Mouse (Mus musculus) right cerebral cortex, postnatal 36 days (tissue): ENCODE measurements around the gene Skap2.

Experiments used
- DNase-seq, 2 experiments: peaks; one replicate each; pipeline ENCODE4 v3.0.0; 2022; ENCODE audit warnings: low spot score in 2 of 2, mixed read lengths in 1 of 2

The Skap2 gene

DNA sequence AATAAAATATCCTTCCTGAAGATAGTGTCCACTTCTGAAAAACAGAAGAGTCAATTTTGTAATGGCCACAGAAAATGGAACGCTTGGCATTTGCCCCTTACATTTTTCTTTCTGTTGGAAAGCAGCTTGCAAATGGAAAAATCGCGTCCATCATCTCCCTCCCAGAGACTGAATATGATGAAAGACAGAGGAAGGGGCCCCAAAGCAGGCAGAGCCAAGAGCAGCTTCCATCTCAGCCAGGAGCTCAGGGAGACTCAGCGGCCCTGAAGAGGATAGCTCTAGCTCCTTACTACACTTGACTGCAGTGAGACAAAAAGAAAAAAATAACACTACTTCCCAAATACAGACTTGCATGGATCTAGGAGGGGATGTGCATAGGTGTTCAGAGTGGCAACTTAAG lies 122.5 kb downstream of the Skap2 start:
- DNase-seq, result no peak

DNA sequence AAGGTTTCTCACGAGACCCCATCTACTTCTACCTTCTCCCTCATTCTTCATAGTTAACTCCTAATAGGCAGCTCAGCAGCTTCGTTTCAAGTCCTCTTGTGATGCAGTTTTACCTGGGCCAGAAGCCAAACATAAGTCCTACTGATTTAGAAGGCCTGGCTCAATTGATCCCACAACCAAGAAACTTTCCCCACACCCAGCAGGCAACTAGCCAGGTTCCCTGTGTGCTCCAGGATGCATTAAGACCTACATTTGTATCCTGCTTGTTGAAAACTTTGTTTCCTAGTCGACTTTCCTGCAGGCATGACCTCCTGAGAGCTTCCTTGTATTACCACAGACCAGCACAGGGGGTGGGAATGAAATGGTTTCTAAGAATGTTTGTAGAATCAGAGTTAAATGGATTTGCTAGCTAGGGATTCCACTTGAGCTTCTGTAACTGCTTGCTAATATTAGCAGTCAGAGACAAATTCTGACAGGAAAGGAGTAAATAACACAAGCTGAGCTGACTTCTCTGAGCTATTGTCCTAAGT lies 125.4 kb downstream of the Skap2 start:
- no peak for DNase-seq

- DNase-seq, result no peak
These were observed 129.5 kb downstream of the Skap2 start for GRCm38 (mm10) chr6:51882880-51883274.

DNA sequence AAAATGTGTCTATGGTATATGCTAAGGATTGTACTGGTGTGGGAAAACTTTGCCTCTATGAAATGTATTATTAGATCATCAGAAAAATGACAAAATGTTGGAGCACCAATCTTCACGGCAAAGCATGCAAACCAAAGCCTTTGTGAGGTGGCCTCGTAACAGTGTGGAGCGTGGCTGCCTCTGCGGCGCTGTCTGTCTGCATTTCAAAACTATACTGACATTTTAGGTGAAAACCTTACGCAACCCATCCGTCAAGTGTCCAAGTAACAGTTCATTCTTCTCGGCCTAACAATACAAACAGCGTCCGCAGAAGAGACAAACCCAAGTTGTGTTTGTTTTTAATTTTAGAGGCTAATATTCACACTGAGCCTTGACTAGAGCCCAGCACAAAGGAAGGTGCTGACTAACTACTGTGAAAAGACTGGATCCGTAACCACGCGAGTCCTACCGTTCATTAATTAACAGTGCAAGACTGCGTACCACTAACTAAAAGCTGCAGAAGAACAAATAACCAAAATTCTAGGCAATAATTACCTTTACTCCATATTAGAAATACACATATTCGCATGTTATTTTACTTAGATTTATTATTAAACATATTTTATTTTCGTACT lies 130.0 kb downstream of the Skap2 start:
- DNase-seq, result no peak

DNA sequence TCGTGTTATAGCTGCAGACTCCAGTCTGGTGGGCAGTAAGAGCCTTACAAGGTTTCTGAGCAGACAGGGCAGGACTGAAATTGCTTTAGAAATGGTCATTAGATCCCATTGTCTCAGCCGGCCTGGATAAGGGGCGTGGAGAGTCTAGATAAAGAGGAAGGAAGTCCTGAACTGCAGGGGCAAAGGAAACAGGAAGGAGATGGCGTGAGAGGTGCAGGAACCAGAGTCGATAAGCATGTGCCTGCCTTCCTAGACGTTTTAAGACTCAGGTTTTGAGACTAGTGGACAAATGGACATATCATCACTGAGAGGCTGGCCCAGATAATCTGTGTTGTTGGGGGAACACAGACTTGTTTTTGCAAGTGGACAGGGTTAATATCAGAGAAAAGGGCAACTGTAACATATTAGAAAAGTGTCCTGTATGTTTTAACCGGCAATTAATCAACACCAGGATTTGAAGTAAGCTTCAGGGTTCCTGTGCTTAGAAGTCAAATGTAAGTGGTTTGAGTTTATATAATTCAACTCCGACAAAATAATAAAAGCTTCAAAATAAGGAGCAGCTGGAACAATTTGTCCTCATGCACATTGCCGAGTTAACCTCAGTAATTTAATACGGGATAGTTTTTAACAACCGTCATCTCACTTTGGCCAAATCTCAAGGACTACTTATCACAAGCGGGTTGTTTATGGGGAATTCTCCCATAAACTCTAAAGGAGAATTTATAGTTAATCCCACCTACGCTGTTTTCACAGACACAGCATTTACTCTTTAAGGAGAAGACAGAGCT lies 131.0 kb downstream of the Skap2 start:
- no peak for DNase-seq

GRCm38 (mm10) chr6:51880778-51881177 lies 131.6 kb downstream of the Skap2 start:
- no peak for DNase-seq

GRCm38 (mm10) chr6:51878551-51878950 lies 133.8 kb downstream of the Skap2 start:
- no peak for DNase-seq

DNA sequence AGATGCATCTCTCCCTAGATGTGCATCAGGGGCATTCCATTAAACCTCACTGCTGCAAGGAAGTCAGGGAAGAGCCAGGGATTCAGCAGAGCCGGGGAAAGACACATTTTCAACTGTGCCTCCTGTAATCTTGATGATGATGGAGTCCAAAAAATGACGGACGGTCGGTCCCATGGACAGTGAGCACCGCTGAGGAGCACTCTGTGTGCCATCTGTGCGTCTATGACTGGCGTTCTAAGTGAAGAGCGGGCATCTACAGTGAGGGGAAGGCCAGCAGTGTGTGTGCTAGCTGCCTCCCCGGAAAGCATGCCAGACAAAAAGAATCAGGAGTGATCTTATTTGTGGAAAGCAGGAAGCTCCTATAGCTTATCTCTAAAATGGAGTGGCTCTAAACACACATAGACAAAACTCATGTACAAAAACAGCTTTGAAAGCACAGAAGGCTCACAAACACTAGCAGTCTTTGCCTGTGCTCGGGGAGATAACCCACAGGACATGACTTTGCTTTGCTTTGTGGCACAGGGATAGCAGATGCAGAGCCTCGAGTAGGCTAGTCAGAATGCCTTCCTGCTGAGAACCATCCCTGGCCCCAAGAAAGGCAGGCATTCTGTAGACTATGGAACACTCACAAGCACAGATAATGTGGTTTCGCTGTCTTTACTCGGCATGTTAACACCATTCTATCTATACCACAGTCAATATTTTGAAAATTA lies 135.4 kb downstream of the Skap2 start:
- DNase-seq, result no peak

DNA sequence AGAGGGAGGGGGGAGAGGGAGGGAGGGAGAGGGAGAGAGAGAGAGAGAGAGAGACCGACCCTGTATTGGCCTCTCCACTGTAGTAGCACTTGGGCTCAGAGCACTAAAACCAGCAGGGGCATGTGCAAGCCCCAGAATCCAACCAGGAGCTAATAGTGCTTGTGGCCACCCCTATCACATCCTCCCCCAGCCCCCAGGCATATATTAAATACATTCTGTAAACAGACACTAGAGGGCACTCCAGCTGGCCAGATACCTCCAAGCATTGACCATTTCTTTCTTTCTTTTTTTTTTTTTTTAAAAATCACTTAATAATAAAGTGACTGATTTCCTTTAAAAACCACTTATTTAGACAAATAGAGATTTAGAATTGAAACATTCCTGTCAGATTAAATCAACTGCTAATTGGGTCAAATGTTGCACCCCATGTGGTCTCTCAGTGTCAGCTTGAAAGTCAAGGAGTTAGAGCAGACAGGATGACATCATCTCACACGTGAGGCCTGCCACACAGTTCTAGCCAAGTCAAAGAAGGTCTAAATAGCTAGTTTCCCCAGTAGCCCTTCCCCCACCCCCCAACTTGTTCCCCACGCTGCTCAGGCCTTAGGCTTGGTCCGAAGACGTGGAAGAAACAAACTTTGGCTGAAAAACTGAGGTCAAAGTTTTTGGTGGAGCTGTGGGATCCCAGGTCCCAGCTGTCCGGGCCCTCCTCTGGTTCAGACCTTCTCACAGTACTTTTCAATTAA lies 136.3 kb downstream of the Skap2 start:
- no peak for DNase-seq

GRCm38 (mm10) chr6:51874035-51874434 lies 138.3 kb downstream of the Skap2 start:
- DNase-seq, result no peak

DNA sequence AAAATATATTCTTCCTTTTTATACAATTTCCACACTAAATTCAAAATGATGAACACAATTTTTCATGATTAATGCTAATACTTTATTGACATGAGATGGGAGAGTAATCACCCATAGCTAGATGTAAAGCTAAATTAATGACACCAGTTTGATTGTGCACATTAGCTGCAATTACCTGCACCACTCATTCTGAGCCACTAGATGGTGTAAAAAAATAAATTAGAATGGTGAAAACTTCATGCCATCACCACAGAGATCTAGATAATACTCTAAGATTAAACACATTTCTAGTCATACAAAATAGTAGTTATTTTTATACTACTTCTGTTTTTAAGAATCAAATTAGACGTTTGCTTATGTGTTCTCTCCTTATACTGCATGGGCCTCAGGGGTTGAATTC lies 141.2 kb downstream of the Skap2 start:
- no peak for DNase-seq

DNA sequence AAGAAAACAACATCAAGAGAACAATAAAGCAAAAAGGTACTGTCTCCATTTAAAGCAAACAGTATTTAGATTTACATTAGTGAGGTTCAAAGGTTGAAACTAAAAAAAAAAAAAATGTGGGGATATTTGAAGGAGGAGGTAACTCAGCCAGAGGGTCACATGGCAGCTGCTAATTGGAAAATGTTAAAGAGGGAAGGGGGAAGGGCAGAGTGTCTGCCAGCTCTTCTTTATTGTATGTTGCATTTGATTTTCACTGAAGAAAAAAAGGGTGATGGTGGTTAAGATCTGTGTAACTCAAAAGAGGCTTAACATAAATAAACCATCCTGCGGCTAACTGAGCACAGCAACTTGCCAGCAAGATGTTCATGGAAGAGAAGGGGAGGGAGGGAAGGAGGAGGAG lies 142.1 kb downstream of the Skap2 start:
- DNase-seq, result no peak

DNA sequence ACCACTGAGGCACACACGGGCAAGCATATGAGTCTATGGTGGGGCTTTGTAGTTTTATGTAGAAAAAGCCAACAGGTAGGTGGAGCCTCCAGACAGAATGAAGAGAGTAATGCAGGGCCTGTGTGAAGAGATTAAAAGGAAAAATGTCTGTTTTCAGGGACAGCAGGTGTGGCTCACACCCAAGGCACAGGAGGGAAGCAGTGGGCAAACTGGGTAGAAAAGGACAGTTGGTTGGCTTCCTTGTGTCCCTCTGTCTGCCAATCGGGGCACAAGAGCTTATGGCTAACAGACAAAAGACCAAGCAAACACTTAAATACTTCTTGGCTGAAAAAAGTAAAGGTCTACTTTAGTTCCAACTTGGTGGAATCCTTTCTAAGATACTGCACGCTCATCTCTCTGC lies 145.8 kb downstream of the Skap2 start:
- DNase-seq, result no peak

GRCm38 (mm10) chr6:51863508-51863907 lies 148.8 kb downstream of the Skap2 start:
- no peak for DNase-seq

DNA sequence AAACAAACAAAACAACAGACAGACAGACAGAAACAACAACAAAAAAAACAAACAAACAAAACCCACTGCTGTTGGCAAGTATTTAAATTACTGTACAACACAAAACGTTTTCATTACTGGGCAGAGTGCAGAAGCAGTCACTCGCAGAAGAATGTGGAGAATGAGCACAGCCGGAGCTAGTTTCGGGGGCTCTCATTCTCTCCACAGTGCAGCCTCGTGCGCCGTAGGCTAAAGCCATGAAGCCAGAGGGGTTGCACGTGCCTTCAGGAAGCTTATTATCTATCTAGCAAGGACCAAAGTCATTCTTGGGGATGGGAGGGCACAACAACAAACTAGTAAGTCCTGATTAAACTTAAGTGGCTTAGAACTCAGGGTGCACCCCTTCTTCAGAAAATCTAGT lies 152.0 kb downstream of the Skap2 start:
- no peak for DNase-seq

DNA sequence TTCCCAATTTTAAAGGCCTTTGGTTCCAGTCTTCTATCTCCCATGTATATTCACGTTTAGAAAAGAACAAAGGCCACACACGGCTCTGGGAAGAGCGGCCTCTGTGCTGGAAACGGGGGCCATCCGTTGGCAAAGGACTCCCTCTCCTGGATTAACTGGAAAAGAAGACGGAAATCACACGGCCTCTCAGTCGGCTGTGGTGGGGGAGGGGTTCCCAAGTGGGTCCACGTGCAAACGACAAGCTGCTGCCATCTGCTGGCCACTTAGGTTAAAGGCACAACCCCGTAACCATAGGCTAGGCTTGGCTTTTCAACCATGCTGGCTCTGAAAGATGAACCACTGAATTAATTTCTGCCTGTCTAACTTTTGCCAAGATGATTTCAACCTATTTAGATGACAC lies 154.5 kb downstream of the Skap2 start:
- peak; percentile 92 for DNase-seq

DNA sequence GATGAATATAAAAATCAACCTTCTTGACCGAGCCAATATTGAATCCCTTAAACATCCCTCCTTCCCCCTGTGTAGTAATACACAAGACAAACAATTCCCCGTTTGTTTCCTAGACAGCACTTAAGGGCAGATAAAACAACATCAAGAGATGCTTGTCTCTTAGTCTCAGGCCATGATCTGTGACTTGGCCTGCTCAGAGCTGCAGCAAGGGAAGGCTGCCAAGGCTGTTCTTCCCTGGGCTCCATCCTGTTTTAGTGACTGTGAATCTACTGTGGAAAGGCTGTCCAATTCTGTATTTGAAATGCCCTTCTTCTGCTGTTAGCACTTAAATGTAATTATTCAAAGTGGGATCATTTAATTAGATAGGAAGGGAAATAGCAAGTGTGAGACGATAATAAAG lies 159.1 kb downstream of the Skap2 start:
- DNase-seq, result no peak

GRCm38 (mm10) chr6:51852643-51853042 lies 159.7 kb downstream of the Skap2 start:
- DNase-seq, result no peak

GRCm38 (mm10) chr6:51851544-51851943 lies 160.8 kb downstream of the Skap2 start:
- no peak for DNase-seq

- DNase-seq, result no peak
These were observed 162.1 kb downstream of the Skap2 start for GRCm38 (mm10) chr6:51850030-51850817.

- DNase-seq, result no peak
These were observed 162.8 kb downstream of the Skap2 start for GRCm38 (mm10) chr6:51849561-51849960.
